Mouse (Mus musculus) left cerebral cortex, postnatal 25 days (tissue): ENCODE results near the gene Ceacam16. TPM values are rescaled to one million over a fixed set of nuclear protein-coding genes. Genes with fewer than 3 reads are reported as not detected.

Experiments used
- DNase-seq, 2 experiments: peaks; one replicate each; pipeline ENCODE4 v3.0.0; 2022; ENCODE audit warnings: low spot score in 2 of 2, mixed read lengths in 1 of 2
- intact Hi-C: fragments of 180-260 bp; cut with DNase I; formaldehyde crosslinking; loops from one replicate; pipeline ENCODE4 v1.15.1; 2025
- total RNA-seq, 2 experiments: library from RNA; stranded (reverse); gene quantifications; 2 replicates each; pipeline ENCODE4 v1.2.3; 2021

Ceacam16 gene
- total RNA-seq, 2 experiments from 2014 or later = not detected

- DNase-seq = no peak
- intact Hi-C loops = no loop called here
Observed at GRCm38 (mm10) chr7:19818875-19819274, 42.2 kb downstream of the Ceacam16 start.

- intact Hi-C loops = no loop called here
- no peak for DNase-seq
Observed at GRCm38 (mm10) chr7:19818440-19818839, 42.7 kb downstream of the Ceacam16 start.

GRCm38 (mm10) chr7:19817382-19818105 lies 43.6 kb downstream of the Ceacam16 start:
- DNase-seq = peak in 1 of 2 experiments; percentile 44
- intact Hi-C loops = no loop called here

- intact Hi-C loops = no loop called here
- DNase-seq = peak; percentile 24 to 49
Observed at GRCm38 (mm10) chr7:19816224-19816771, 44.8 kb downstream of the Ceacam16 start.

- no peak for DNase-seq
Observed at GRCm38 (mm10) chr7:19815296-19816223, 45.5 kb downstream of the Ceacam16 start.

GRCm38 (mm10) chr7:19813579-19814122 lies 47.4 kb downstream of the Ceacam16 start:
- intact Hi-C loops = no loop called here
- no peak for DNase-seq

More at GRCm38 (mm10) chr7:19815296-19816223, 45.5 kb downstream of the Ceacam16 start:
- intact Hi-C loops = no loop called here

GRCm38 (mm10) chr7:19813161-19813560 lies 47.9 kb downstream of the Ceacam16 start:
- DNase-seq = no peak
- intact Hi-C loops = no loop called here

GRCm38 (mm10) chr7:19811114-19811513 lies 50.0 kb downstream of the Ceacam16 start:
- DNase-seq = peak in 1 of 2 experiments; percentile 20
- intact Hi-C loops = no loop called here

GRCm38 (mm10) chr7:19809369-19809768 lies 51.7 kb downstream of the Ceacam16 start:
- peak in 1 of 2 experiments; percentile 31 for DNase-seq
- intact Hi-C loops = no loop called here

GRCm38 (mm10) chr7:19806356-19806969 lies 54.6 kb downstream of the Ceacam16 start:
- intact Hi-C loops = no loop called here
- no peak for DNase-seq

GRCm38 (mm10) chr7:19802995-19803394 lies 58.1 kb downstream of the Ceacam16 start:
- intact Hi-C loops = loop anchor here (1.0 to 5.0 kb wide), 3 partner anchors 40 to 154 kb away; no protein-coding TSS in a partner anchor
- DNase-seq = peak; percentile 61 to 65

Other genes starting within 250 kb of the Ceacam16 start
- 1 to 10 TPM; 6.6 to 7.5 TPM for gene Relb, start 231.9 kb downstream of the Ceacam16 start, total RNA-seq
- 100 to 1,000 TPM; 144 to 151 TPM for gene Clptm1, start 196.3 kb downstream of the Ceacam16 start, total RNA-seq
- not detected for gene Apoc2, start 183.4 kb downstream of the Ceacam16 start, total RNA-seq
- gene Gm44805, start 179.9 kb downstream of the Ceacam16 start, total RNA-seq = not detected
- gene Apoc4, start 179.8 kb downstream of the Ceacam16 start, total RNA-seq = not detected
- gene Apoc1, start 168.6 kb downstream of the Ceacam16 start, total RNA-seq = 1 to 10 TPM; 2.6 to 4.0 TPM
- gene Apoe, start 162.1 kb downstream of the Ceacam16 start, total RNA-seq = 1,000 to 10,000 TPM; 2,052 to 2,099 TPM
- gene Tomm40, start 145.9 kb downstream of the Ceacam16 start, total RNA-seq = 100 to 1,000 TPM; 112 to 115 TPM
- 1 to 10 TPM; 7.4 to 9.3 TPM for gene Nectin2, start 110.8 kb downstream of the Ceacam16 start, total RNA-seq
- 10 to 100 TPM; 10.4 to 12.5 TPM for gene Bcam, start 90.3 kb downstream of the Ceacam16 start, total RNA-seq
- gene Cblc, start 64.5 kb downstream of the Ceacam16 start, total RNA-seq = not detected
- under 1 TPM; 0.46 to 0.53 TPM for gene Bcl3, start 38.5 kb downstream of the Ceacam16 start, total RNA-seq
- gene Gm19345, start 9.3 kb downstream of the Ceacam16 start, total RNA-seq = 1 to 10 TPM; 2.3 to 2.5 TPM
- not detected for gene Ceacam19, start 26.7 kb upstream of the Ceacam16 start, total RNA-seq
- gene Pvr, start 59.9 kb upstream of the Ceacam16 start, total RNA-seq = 10 to 100 TPM; 10.7 to 13.3 TPM
- gene Igsf23, start 89.5 kb upstream of the Ceacam16 start, total RNA-seq = not detected
- gene Ceacam20, start 104.1 kb upstream of the Ceacam16 start, total RNA-seq = not detected
- gene Nlrp9b, start 130.2 kb upstream of the Ceacam16 start, total RNA-seq = not detected
- not detected for gene Vmn1r91, start 238.4 kb upstream of the Ceacam16 start, total RNA-seq